Mouse (Mus musculus) ovary, adult 2 months (tissue): Measurements from ENCODE around the gene Crybg1. TPM values are rescaled to one million over a fixed set of nuclear protein-coding genes. Genes with fewer than 3 reads are reported as not detected.

Source experiments
- polyA plus RNA-seq: library from polyadenylated mRNA; depleted of rRNA; stranded (reverse); fragments of >200 nt; gene quantifications from 2 replicates; pipeline ENCODE4 v1.2.3, GENCODE M21; 2012; rRNA removed

Crybg1 gene
- 1.7 TPM in 2 replicates for polyA plus RNA-seq

GRCm38 (mm10) chr10:44148337-44149317, at the start of gene Crybg1:
Crybg1 (minus strand) TSS chr10:44148853.

GRCm38 (mm10) chr10:43901578-43902194, 247.0 kb downstream of the Crybg1 start, which contains the start of the genes Qrsl1 and Rtn4ip1:
Qrsl1 (minus strand) TSS chr10:43901745.
Rtn4ip1 (plus strand) TSS chr10:43901807.

Other genes starting within 250 kb of the Crybg1 start
- 7.0 and 7.4 TPM in 2 replicates for gene Qrsl1, start 247.1 kb downstream of the Crybg1 start, polyA plus RNA-seq
- 4.3 and 5.9 TPM in 2 replicates for gene Rtn4ip1, start 247.0 kb downstream of the Crybg1 start, polyA plus RNA-seq
- 6.1 and 6.8 TPM in 2 replicates for gene Atg5, start 119.5 kb upstream of the Crybg1 start, polyA plus RNA-seq